Mouse (Mus musculus): ENCODE measurements at regions not wholly inside any gene's neighbourhood (a gene's known extent, or its start where the extent isn't known, plus 50 kb on each side); places are given as distances from the start of the nearest gene placed in this dataset.

- intact Hi-C loops (cut with DNase I) = no loop called here
Measured at GRCm38 (mm10) chr1:129219098-129219497, 54.0 kb upstream of the Thsd7b start.

- intact Hi-C loops (cut with DNase I) = no loop called here
Measured at GRCm38 (mm10) chr1:129208806-129209205, 64.3 kb upstream of the Thsd7b start.

GRCm38 (mm10) chr1:129208406-129208805 is 64.7 kb upstream of the Thsd7b start:
- intact Hi-C loops (cut with DNase I) = no loop called here

GRCm38 (mm10) chr1:129207674-129208073 is 65.4 kb upstream of the Thsd7b start:
- intact Hi-C loops (cut with DNase I) = no loop called here

GRCm38 (mm10) chr1:129180174-129180759 is 92.8 kb upstream of the Thsd7b start:
- intact Hi-C loops (cut with DNase I) = no loop called here

GRCm38 (mm10) chr1:129169936-129170335 is 103.2 kb upstream of the Thsd7b start:
- intact Hi-C loops (cut with DNase I) = no loop called here

GRCm38 (mm10) chr1:129150643-129151042 is 122.5 kb upstream of the Thsd7b start:
- intact Hi-C loops (cut with DNase I) = no loop called here

GRCm38 (mm10) chr1:129148733-129149388 is 124.2 kb upstream of the Thsd7b start:
- intact Hi-C loops (cut with DNase I) = no loop called here

GRCm38 (mm10) chr1:129146395-129147094 is 126.6 kb upstream of the Thsd7b start:
- intact Hi-C loops (cut with DNase I) = no loop called here

GRCm38 (mm10) chr1:129138783-129139182 is 134.3 kb upstream of the Thsd7b start:
- intact Hi-C loops (cut with DNase I) = no loop called here

GRCm38 (mm10) chr1:129106961-129107557 is 166.0 kb upstream of the Thsd7b start:
- intact Hi-C loops (cut with DNase I) = no loop called here

- intact Hi-C loops (cut with DNase I) = no loop called here
Measured at GRCm38 (mm10) chr1:129100997-129101396, 172.1 kb upstream of the Thsd7b start.

- intact Hi-C loops (cut with DNase I) = no loop called here
Measured at GRCm38 (mm10) chr1:129078274-129078673, 194.8 kb upstream of the Thsd7b start.

- intact Hi-C loops (cut with DNase I) = loop anchor here (10.0 kb wide), 1 partner anchor 308 kb away; no protein-coding TSS in a partner anchor
Measured at GRCm38 (mm10) chr1:129057182-129057581, 215.9 kb upstream of the Thsd7b start.

- intact Hi-C loops (cut with DNase I) = loop anchor here (10.0 kb wide), 1 partner anchor 310 kb away; no protein-coding TSS in a partner anchor
Measured at GRCm38 (mm10) chr1:129055252-129055651, 217.8 kb upstream of the Thsd7b start.

- intact Hi-C loops (cut with DNase I) = no loop called here
Measured at GRCm38 (mm10) chr1:129033707-129034106, 239.4 kb upstream of the Thsd7b start.

- intact Hi-C loops (cut with DNase I) = no loop called here
Measured at GRCm38 (mm10) chr1:129005899-129006298, 267.2 kb upstream of the Thsd7b start.

GRCm38 (mm10) chr1:129002286-129002685 is 270.8 kb upstream of the Thsd7b start:
- intact Hi-C loops (cut with DNase I) = no loop called here

GRCm38 (mm10) chr1:129001766-129002165 is 271.3 kb upstream of the Thsd7b start:
- intact Hi-C loops (cut with DNase I) = no loop called here

- intact Hi-C loops (cut with DNase I) = no loop called here
Measured at GRCm38 (mm10) chr1:128999741-129000517, 273.2 kb upstream of the Thsd7b start.

GRCm38 (mm10) chr1:128994655-128995054 is 278.4 kb upstream of the Thsd7b start:
- intact Hi-C loops (cut with DNase I) = no loop called here
